In the genomic region with DNA sequence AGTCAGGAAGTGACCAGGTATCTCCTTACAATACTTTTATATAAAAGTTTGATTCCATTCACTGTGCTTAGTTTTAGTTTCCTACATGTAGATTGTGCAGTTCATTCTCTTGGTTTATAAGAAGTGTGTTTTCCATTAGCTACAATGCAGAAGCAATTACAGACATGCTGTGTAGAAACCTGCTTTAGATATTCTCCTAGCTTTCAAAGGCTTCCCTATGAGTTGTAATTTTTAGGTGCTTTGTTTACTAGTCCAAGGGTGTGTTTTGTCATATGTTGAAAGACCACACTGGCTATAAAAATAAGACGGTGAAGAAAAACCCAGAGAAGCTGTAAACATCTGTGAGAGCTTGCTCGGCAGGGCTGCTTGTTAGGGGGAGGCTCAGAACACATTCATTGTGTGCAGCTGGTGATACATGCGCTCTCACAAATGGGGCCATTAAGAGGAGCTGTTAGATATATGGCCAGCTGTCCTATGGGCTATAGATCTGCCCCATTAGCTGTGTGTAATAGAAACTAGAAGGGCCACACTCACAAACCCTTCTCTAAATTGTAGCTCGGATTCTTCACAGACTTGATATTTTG, we compare ENCODE assay signal across 29 mouse cellular contexts. TPM values are rescaled to one million over a fixed set of nuclear protein-coding genes. Genes with fewer than 3 reads are reported as not detected.
DNase-seq lines count a peak whose midpoint lies in the region; ATAC-seq and TF ChIP-seq lines count a peak whose summit lies in the region.
"Had no signal": no experiment of that assay in that cellular context is flagged by ENCODE, and none has a peak within 500 bp of the region (broad histone marks: within the 10 kb centered on the region; RNA-seq: fewer than 3 reads in every experiment).

No protein-coding gene starts in this region.

- H3K27me3 ChIP-seq in neural tube, embryonic 12.5 days (replicated peaks), result no peaks in the 10 kb centered on the region
- H3K27me3 ChIP-seq in embryonic facial prominence, embryonic 14.5 days (replicated peaks; ENCODE audit: control insufficient read depth, insufficient read depth, low read length), result no peaks in the 10 kb centered on the region
- no peaks in the 10 kb centered on the region for H3K27me3 ChIP-seq in limb, embryonic 14.5 days (ENCODE audit: control insufficient read depth, insufficient read depth, low read length)
- H3K27me3 ChIP-seq: embryonic facial prominence, embryonic 12.5 days; liver, embryonic 13.5 days had no signal

- 18% methylated on average over 4 of the region's 4 CpGs for WGBS in neural tube, embryonic 12.5 days
- 55% methylated on average over 4 of the region's 4 CpGs for WGBS in embryonic facial prominence, embryonic 14.5 days
- 18% methylated on average over 4 of the region's 4 CpGs for WGBS in limb, embryonic 14.5 days

- no peak overlapping the region for H3K4me2 ChIP-seq in neural tube, embryonic 12.5 days (replicated peaks)
- H3K4me2 ChIP-seq in embryonic facial prominence, embryonic 14.5 days (ENCODE audit: low read depth, low read length), result no peak overlapping the region
- no peak overlapping the region for H3K4me2 ChIP-seq in limb, embryonic 14.5 days (replicated peaks; ENCODE audit: low read depth, low read length, severe bottlenecking)
- H3K4me2 ChIP-seq: embryonic facial prominence, embryonic 12.5 days; liver, embryonic 13.5 days; lung, embryonic 14.5 days had no signal

- no peak overlapping the region for H3K9ac ChIP-seq in neural tube, embryonic 12.5 days
- H3K9ac ChIP-seq in embryonic facial prominence, embryonic 14.5 days (ENCODE audit: low read depth, low read length), result no peak overlapping the region
- H3K9ac ChIP-seq in limb, embryonic 14.5 days (ENCODE audit: low read depth, low read length, severe bottlenecking), result no peak overlapping the region
- H3K9ac ChIP-seq: embryonic facial prominence, embryonic 12.5 days; liver, embryonic 13.5 days; lung, embryonic 14.5 days had no signal

- H3K9me3 ChIP-seq in neural tube, embryonic 12.5 days, result no peaks in the 10 kb centered on the region
- no peaks in the 10 kb centered on the region for H3K9me3 ChIP-seq in embryonic facial prominence, embryonic 14.5 days (ENCODE audit: control insufficient read depth, low read length)
- H3K9me3 ChIP-seq in limb, embryonic 14.5 days (ENCODE audit: control insufficient read depth, low read length), result no peaks in the 10 kb centered on the region
- H3K9me3 ChIP-seq: embryonic facial prominence, embryonic 12.5 days; hindbrain, embryonic 10.5 days; liver, embryonic 13.5 days; midbrain, embryonic 10.5 days had no signal

- H3K27ac ChIP-seq in neural tube, embryonic 12.5 days, result no peak overlapping the region
- no peak overlapping the region for H3K27ac ChIP-seq in embryonic facial prominence, embryonic 14.5 days (replicated peaks; ENCODE audit: low read depth, low read length)
- H3K27ac ChIP-seq in limb, embryonic 14.5 days (replicated peaks; ENCODE audit: low read depth, low read length), result no peak overlapping the region
- H3K27ac ChIP-seq: hindbrain, embryonic 10.5 days; layer of hippocampus, adult 2 months; liver, embryonic 13.5 days; midbrain, embryonic 10.5 days had no signal

- ATAC-seq in neural tube, embryonic 12.5 days (ENCODE audit: low FRiP score, low read depth), result peak; percentile 80; the same call in 1 of the 2 replicates
- no peak for ATAC-seq in embryonic facial prominence, embryonic 14.5 days (ENCODE audit: low read depth)
- ATAC-seq in limb, embryonic 14.5 days (ENCODE audit: low FRiP score, low read depth), result peak; percentile 70
- no peak for ATAC-seq in megakaryocyte progenitor cell, adult 5-6 weeks (replicated peaks; ENCODE audit: poor library complexity)
- ATAC-seq: forebrain, embryonic 14.5 days had no signal

- H3K36me3 ChIP-seq in neural tube, embryonic 12.5 days, result no peaks in the 10 kb centered on the region
- H3K36me3 ChIP-seq in embryonic facial prominence, embryonic 14.5 days (ENCODE audit: control insufficient read depth, insufficient read depth, low read length), result no peaks in the 10 kb centered on the region
- 0 out of 2 replicates have a peak, but pooled peaks cover 8% of the 10 kb centered on the region for H3K36me3 ChIP-seq in limb, embryonic 14.5 days (ENCODE audit: control insufficient read depth, insufficient read depth, low read length)
- H3K36me3 ChIP-seq: embryonic facial prominence, embryonic 12.5 days; liver, embryonic 13.5 days; midbrain, embryonic 10.5 days had no signal

- no peak for TF ChIP-seq POLR2A in limb, embryonic 14.5 days (IDR thresholded peaks at IDR 0.05; ENCODE audit: borderline replicate concordance, extremely low read depth, insufficient read depth, insufficient read length)

- H3K4me1 ChIP-seq in neural tube, embryonic 12.5 days, result peaks cover 13% of the 10 kb centered on the region
- peaks cover 6% of the 10 kb centered on the region; the same call in 1 of the 2 replicates for H3K4me1 ChIP-seq in embryonic facial prominence, embryonic 14.5 days (ENCODE audit: control insufficient read depth, insufficient read depth, low read length)
- peaks cover 7% of the 10 kb centered on the region for H3K4me1 ChIP-seq in limb, embryonic 14.5 days (ENCODE audit: control insufficient read depth, insufficient read depth, low read length)
- H3K4me1 ChIP-seq: liver, embryonic 13.5 days; midbrain, embryonic 10.5 days had no signal

- no peak for DNase-seq in neural tube, embryonic 10.5 days (ENCODE audit: extremely low spot score, low spot score)
- DNase-seq in embryonic facial prominence, embryonic 14.5 days (ENCODE audit: low spot score), result peak; percentile 53
- peak; percentile 39 for DNase-seq in limb, embryonic 14.5 days (ENCODE audit: low spot score)
- no peak for DNase-seq in testis, postnatal 10 days (ENCODE audit: low spot score)
- no peak for DNase-seq in right cerebral cortex, postnatal 36 days (ENCODE audit: low spot score in 2 of 2)
- DNase-seq: adrenal gland, adult 2 months; cerebellum, postnatal 10 days; gastrocnemius, postnatal 25 days; kidney, postnatal 10 days; layer of hippocampus, postnatal 36 days; liver, embryonic 13.5 days; lung, embryonic 14.5 days; lung, postnatal 36 days; right cerebral cortex, postnatal 14 days had no signal

- no peak overlapping the region for H3K4me3 ChIP-seq in neural tube, embryonic 12.5 days
- no peak overlapping the region for H3K4me3 ChIP-seq in embryonic facial prominence, embryonic 14.5 days (ENCODE audit: low read depth, low read length)
- H3K4me3 ChIP-seq in limb, embryonic 14.5 days (replicated peaks; ENCODE audit: low read length), result no peak overlapping the region
- H3K4me3 ChIP-seq: embryonic facial prominence, embryonic 12.5 days; hindbrain, embryonic 10.5 days; layer of hippocampus, adult 2 months; liver, embryonic 13.5 days; midbrain, embryonic 10.5 days had no signal

RNA-seq across cellular contexts. Expression of gene 4930544G11Rik, which starts 28.8 kb away (rescaled TPM):
- polyA plus RNA-seq in neural tube, embryonic 12.5 days (2016; fragmentation: Nextera tagmentation; extraction: Ambion mirVana), result not detected in 2 replicates
- not detected in 2 replicates for polyA plus RNA-seq in embryonic facial prominence, embryonic 14.5 days (2014; fragmentation: Nextera tagmentation; extraction: Ambion mirVana)
- polyA plus RNA-seq in limb, embryonic 14.5 days (2012; rRNA removed), result not detected in 2 replicates
- not detected in 2 replicates for polyA plus RNA-seq in limb, embryonic 14.5 days (2014; fragmentation: Nextera tagmentation; extraction: Ambion mirVana)
- total RNA-seq in megakaryocyte progenitor cell, adult 5-6 weeks (2015), result not detected in 2 replicates
- not detected in 2 replicates for total RNA-seq in megakaryocyte progenitor cell, adult 5-6 weeks (2017)
- total RNA-seq: adrenal gland, adult 2 months; gastrocnemius, postnatal 25 days; heart, adult 8-10 months; layer of hippocampus, adult 2 months; layer of hippocampus, postnatal 36 days; left cerebral cortex, postnatal 14 days; midbrain, postnatal 0 days had no signal
- polyA plus RNA-seq: adrenal gland, adult 2 months; embryonic facial prominence, embryonic 12.5 days; forebrain, embryonic 14.5 days; heart, postnatal 0 days; hindbrain, embryonic 10.5 days; intestine, embryonic 14.5 days; liver, embryonic 13.5 days; lung, embryonic 14.5 days; midbrain, embryonic 10.5 days; midbrain, postnatal 0 days; spleen, adult 2 months; stomach, embryonic 14.5 days; thymus, postnatal 0 days had no signal

Comparison
In these comparisons a context has a peak if more than half of its experiments do, and no peak if none do; other contexts are left out.
1. ATAC-seq: peak in neural tube, embryonic 12.5 days (single experiment) and limb, embryonic 14.5 days (single experiment); none in embryonic facial prominence, embryonic 14.5 days (single experiment) and megakaryocyte progenitor cell, adult 5-6 weeks (single experiment).
2. DNase-seq: peak in embryonic facial prominence, embryonic 14.5 days (single experiment) and limb, embryonic 14.5 days (single experiment); none in neural tube, embryonic 10.5 days (single experiment), testis, postnatal 10 days (single experiment) and right cerebral cortex, postnatal 36 days (0 of 2).